Mouse (Mus musculus): Measurements from ENCODE around the gene Efna2. TPM values are rescaled to one million over a fixed set of nuclear protein-coding genes. Genes with fewer than 3 reads are reported as not detected.

Efna2 gene
- polyA plus RNA-seq, 1 experiment from 2014 or later, result 6.5 TPM

DNA sequence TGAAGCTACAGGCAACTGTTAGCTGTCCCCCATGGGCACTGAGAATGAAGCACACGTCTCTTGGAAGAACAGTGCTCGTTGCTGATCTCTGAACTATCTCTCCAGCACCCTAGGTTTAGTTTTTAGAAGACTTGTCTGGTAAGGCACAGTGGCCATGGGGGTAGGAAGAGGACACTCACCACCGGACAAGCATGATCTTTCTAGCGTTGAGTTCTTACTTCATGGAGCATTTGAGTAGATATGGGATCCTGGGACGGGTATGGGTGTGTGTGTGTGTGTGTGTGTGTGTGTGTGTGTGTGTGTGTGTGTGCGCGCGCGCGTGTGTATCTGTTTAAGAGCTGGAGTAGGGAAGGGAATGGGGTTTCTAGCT lies 38.6 kb upstream of the Efna2 start, which contains the start of gene Cbarp:
TSS of gene Cbarp (minus strand) at position 170 of the 370 bp plus-strand sequence.
- DNase-seq (ENCODE audit: low spot score), result no peak
- H3K36me3 ChIP-seq (ENCODE audit: control insufficient read depth, insufficient read depth, low read length), result peaks cover 8% of the 10 kb centered on the region; the same call in 1 of the 2 replicates
- peak within 1 kb of the TSS; percentile 43; the same call in 1 of the 2 replicates for H3K9ac ChIP-seq (ENCODE audit: low read length)
- ATAC-seq (ENCODE audit: low FRiP score, low TSS enrichment), result no peak
- peak within 1 kb of the TSS; percentile 75; the same call in 1 of the 2 replicates for H3K4me3 ChIP-seq (ENCODE audit: low read depth, low read length)
- 60% methylated on average over 9 of the region's 10 CpGs for WGBS
- TF ChIP-seq CTCF (IDR thresholded peaks at IDR 0.05; ENCODE audit: low read depth) (no peak), EP300 (optimal IDR thresholded peaks at IDR 0.05) (no peak)
- H3K9me3 ChIP-seq (ENCODE audit: control insufficient read depth, low read length), result no peaks in the 10 kb centered on the region
- H3K4me2 ChIP-seq (replicated peaks; ENCODE audit: low read depth), result peak within 1 kb of the TSS; percentile 49
- peak within 1 kb of the TSS; percentile 93 for H3K27ac ChIP-seq (replicated peaks)
- H3K27me3 ChIP-seq (ENCODE audit: control insufficient read depth, insufficient read depth, low read length), result no peaks in the 10 kb centered on the region
- H3K4me1 ChIP-seq (replicated peaks; ENCODE audit: control insufficient read depth, insufficient read depth), result peaks cover 5% of the 10 kb centered on the region; the same call in 1 of the 2 replicates

GRCm38 (mm10) chr10:80141243-80141642 lies 38.0 kb upstream of the Efna2 start:
- no peaks in the 10 kb centered on the region for H3K27me3 ChIP-seq (ENCODE audit: control insufficient read depth, insufficient read depth, low read length)
- peaks cover 10% of the 10 kb centered on the region; the same call in 1 of the 2 replicates for H3K36me3 ChIP-seq (ENCODE audit: control insufficient read depth, insufficient read depth, low read length)
- H3K4me1 ChIP-seq (replicated peaks; ENCODE audit: control insufficient read depth, insufficient read depth), result peaks cover 8% of the 10 kb centered on the region; the same call in 1 of the 2 replicates
- DNase-seq (ENCODE audit: low spot score) (peak; percentile 95), ATAC-seq (ENCODE audit: low FRiP score, low TSS enrichment) (peak; percentile 75)
- WGBS, result under 1% methylated on average over 29 of the region's 29 CpGs
- H3K9me3 ChIP-seq (ENCODE audit: control insufficient read depth, low read length), result no peaks in the 10 kb centered on the region
- H3K4me3 ChIP-seq (ENCODE audit: low read depth, low read length), result peak overlapping the region; percentile 75; the same call in 1 of the 2 replicates
- TF ChIP-seq CTCF (IDR thresholded peaks at IDR 0.05; ENCODE audit: low read depth) (peak; percentile 78), EP300 (optimal IDR thresholded peaks at IDR 0.05) (no peak)
- peak overlapping the region; percentile 93 for H3K27ac ChIP-seq (replicated peaks)
- peak overlapping the region; percentile 49 for H3K4me2 ChIP-seq (replicated peaks; ENCODE audit: low read depth)
- H3K9ac ChIP-seq (ENCODE audit: low read length), result peak overlapping the region; percentile 43; the same call in 1 of the 2 replicates

DNA sequence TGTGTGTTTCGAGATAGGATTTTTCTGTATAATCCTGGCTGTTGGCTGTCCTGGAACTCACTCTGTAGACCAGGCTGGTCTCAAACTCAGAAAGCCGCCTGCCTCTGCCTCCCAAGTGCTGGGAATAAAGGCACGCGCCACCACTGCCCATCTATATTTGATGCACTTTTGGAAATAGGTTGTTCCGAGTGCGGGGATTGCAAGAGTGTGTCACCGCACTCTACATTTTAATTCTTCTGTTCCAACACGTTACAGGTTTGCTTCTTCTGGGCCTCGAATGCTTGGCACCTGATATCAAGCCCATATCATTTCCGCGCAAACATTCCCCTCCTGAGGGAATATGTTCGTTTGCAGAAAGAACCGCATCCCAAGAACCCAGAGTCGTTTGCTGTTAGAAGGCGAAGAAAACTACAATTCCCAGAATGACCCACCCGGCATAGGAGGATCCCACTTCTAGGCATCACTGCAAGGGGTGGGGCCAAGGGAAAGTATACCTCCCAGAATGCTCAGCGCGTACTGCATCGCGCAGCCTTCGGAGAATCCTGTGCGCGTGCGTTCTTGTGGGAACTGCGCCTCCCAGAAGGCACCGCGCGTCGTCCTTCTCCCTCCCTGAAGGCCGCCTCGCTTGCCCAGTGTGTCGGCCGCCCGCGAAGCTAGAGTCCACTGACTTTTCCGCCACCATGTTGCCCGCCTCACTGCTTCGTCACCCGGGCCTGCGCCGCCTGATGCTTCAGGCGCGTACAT lies 37.3 kb upstream of the Efna2 start:
- Histone ChIP-seq H3K9ac (ENCODE audit: low read length) (peak overlapping the region; percentile 89), H3K9me3 (ENCODE audit: control insufficient read depth, low read length) (no peaks in the 10 kb centered on the region), H3K27ac (replicated peaks) (peak overlapping the region; percentile 93), H3K4me2 (replicated peaks; ENCODE audit: low read depth) (peak overlapping the region; percentile 80), H3K27me3 (ENCODE audit: control insufficient read depth, insufficient read depth, low read length) (no peaks in the 10 kb centered on the region), H3K4me3 (ENCODE audit: low read depth, low read length) (peak overlapping the region; percentile 75), H3K36me3 (ENCODE audit: control insufficient read depth, insufficient read depth, low read length) (peaks cover 10% of the 10 kb centered on the region; the same call in 1 of the 2 replicates), H3K4me1 (replicated peaks; ENCODE audit: control insufficient read depth, insufficient read depth) (peaks cover 8% of the 10 kb centered on the region; the same call in 1 of the 2 replicates)
- ATAC-seq (ENCODE audit: low FRiP score, low TSS enrichment) (peak; percentile 84), DNase-seq (ENCODE audit: low spot score) (peak; percentile 97)
- TF ChIP-seq EP300 (optimal IDR thresholded peaks at IDR 0.05) (peak; percentile 65), CTCF (IDR thresholded peaks at IDR 0.05; ENCODE audit: low read depth) (peak; percentile 17; the same call in 1 of the 2 replicates)
- WGBS, result under 1% methylated on average over 43 of the region's 43 CpGs

DNA sequence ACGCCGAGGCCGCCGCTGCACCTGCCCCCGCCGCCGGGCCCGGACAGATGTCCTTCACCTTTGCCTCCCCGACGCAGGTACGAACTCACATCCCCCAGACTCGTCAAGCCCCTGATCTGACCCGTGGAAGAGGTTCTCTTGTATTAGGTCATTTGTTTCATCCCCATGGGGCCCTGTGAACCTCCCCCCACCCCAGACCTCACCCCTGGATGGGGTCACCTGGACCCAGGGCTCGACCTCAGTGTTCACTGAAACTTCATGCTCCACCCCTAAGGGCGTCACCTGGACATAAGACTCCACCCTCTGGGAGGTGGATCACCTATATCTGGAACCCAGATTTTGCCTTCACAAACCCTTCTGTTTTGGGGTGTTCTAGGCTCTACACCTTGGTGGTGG lies 36.8 kb upstream of the Efna2 start:
- H3K9ac ChIP-seq (ENCODE audit: low read length), result peak overlapping the region; percentile 89
- under 1% methylated on average over 15 of the region's 15 CpGs for WGBS
- TF ChIP-seq CTCF (IDR thresholded peaks at IDR 0.05; ENCODE audit: low read depth) (peak; percentile 0; the same call in 1 of the 2 replicates), EP300 (optimal IDR thresholded peaks at IDR 0.05) (no peak)
- H3K4me3 ChIP-seq (ENCODE audit: low read depth, low read length), result peak overlapping the region; percentile 75
- H3K27ac ChIP-seq (replicated peaks), result peak overlapping the region; percentile 93
- no peaks in the 10 kb centered on the region for H3K9me3 ChIP-seq (ENCODE audit: control insufficient read depth, low read length)
- H3K4me1 ChIP-seq (replicated peaks; ENCODE audit: control insufficient read depth, insufficient read depth), result peaks cover 8% of the 10 kb centered on the region; the same call in 1 of the 2 replicates
- ATAC-seq (ENCODE audit: low FRiP score, low TSS enrichment), result no peak; the same call in none of the 2 replicates
- no peaks in the 10 kb centered on the region for H3K27me3 ChIP-seq (ENCODE audit: control insufficient read depth, insufficient read depth, low read length)
- peaks cover 10% of the 10 kb centered on the region; the same call in 1 of the 2 replicates for H3K36me3 ChIP-seq (ENCODE audit: control insufficient read depth, insufficient read depth, low read length)
- peak overlapping the region; percentile 80 for H3K4me2 ChIP-seq (replicated peaks; ENCODE audit: low read depth)
- DNase-seq (ENCODE audit: low spot score), result peak; percentile 72

- H3K27me3 ChIP-seq (ENCODE audit: control insufficient read depth, insufficient read depth, low read length), result no peaks in the 10 kb centered on the region
- H3K36me3 ChIP-seq (ENCODE audit: control insufficient read depth, insufficient read depth, low read length), result peaks cover 10% of the 10 kb centered on the region; the same call in 1 of the 2 replicates
- no peak overlapping the region for H3K4me2 ChIP-seq (replicated peaks; ENCODE audit: low read depth)
- TF ChIP-seq EP300 (optimal IDR thresholded peaks at IDR 0.05) (no peak), CTCF (IDR thresholded peaks at IDR 0.05; ENCODE audit: low read depth) (no peak)
- no peak overlapping the region for H3K4me3 ChIP-seq (ENCODE audit: low read depth, low read length)
- ATAC-seq (ENCODE audit: low FRiP score, low TSS enrichment), result no peak
- DNase-seq (ENCODE audit: low spot score), result no peak
- H3K9me3 ChIP-seq (ENCODE audit: control insufficient read depth, low read length), result no peaks in the 10 kb centered on the region
- WGBS, result 91% methylated on average over 7 of the region's 7 CpGs
- H3K27ac ChIP-seq (replicated peaks), result no peak overlapping the region
- H3K9ac ChIP-seq (ENCODE audit: low read length), result no peak overlapping the region
- H3K4me1 ChIP-seq (replicated peaks; ENCODE audit: control insufficient read depth, insufficient read depth), result peaks cover 8% of the 10 kb centered on the region; the same call in 1 of the 2 replicates
Observed at GRCm38 (mm10) chr10:80143664-80144063, 35.6 kb upstream of the Efna2 start.

All from stomach, postnatal 0 days (tissue).